Comparison of ENCODE assay signal across 14 mouse cellular contexts in genomic region chr6:20833401-20833800, GRCm38 (mm10).
"Had no signal": no experiment of that assay in that cellular context is flagged by ENCODE, and none has a peak within 500 bp of the region (broad histone marks: within the 10 kb centered on the region; RNA-seq: fewer than 3 reads in every experiment).

No protein-coding gene starts in this region.

- H3K4me1 ChIP-seq: limb, embryonic 12.5 days; liver, embryonic 15.5 days; midbrain, embryonic 15.5 days; stomach, embryonic 15.5 days had no signal

- H3K4me2 ChIP-seq: limb, embryonic 12.5 days; liver, embryonic 11.5 days; liver, embryonic 15.5 days; midbrain, embryonic 15.5 days; stomach, embryonic 15.5 days had no signal

- DNase-seq: kidney, adult 18-20 months; kidney, postnatal 25 days; lung, adult 2 months; lung, postnatal 36 days; right cerebral cortex, postnatal 14 days; thymus, adult 2 months; thymus, postnatal 36 days had no signal

- H3K4me3 ChIP-seq: left cerebral cortex, adult 2 months; limb, embryonic 12.5 days; liver, embryonic 15.5 days; midbrain, embryonic 15.5 days; stomach, embryonic 15.5 days had no signal

- H3K9ac ChIP-seq: limb, embryonic 12.5 days; liver, embryonic 15.5 days; midbrain, embryonic 15.5 days; stomach, embryonic 15.5 days had no signal

- ATAC-seq: lung, postnatal 0 days; midbrain, embryonic 15.5 days had no signal

- H3K36me3 ChIP-seq: limb, embryonic 12.5 days; liver, embryonic 15.5 days; midbrain, embryonic 15.5 days; stomach, embryonic 15.5 days had no signal

- H3K9me3 ChIP-seq: limb, embryonic 12.5 days; liver, embryonic 15.5 days; midbrain, embryonic 15.5 days; stomach, embryonic 15.5 days had no signal

- H3K27ac ChIP-seq: left cerebral cortex, adult 2 months; limb, embryonic 12.5 days; liver, embryonic 15.5 days; midbrain, embryonic 15.5 days; stomach, embryonic 15.5 days had no signal

- H3K27me3 ChIP-seq: limb, embryonic 12.5 days; liver, embryonic 15.5 days; midbrain, embryonic 15.5 days; stomach, embryonic 15.5 days had no signal
